Mouse (Mus musculus): ENCODE results near the gene Gm15217.

DNA sequence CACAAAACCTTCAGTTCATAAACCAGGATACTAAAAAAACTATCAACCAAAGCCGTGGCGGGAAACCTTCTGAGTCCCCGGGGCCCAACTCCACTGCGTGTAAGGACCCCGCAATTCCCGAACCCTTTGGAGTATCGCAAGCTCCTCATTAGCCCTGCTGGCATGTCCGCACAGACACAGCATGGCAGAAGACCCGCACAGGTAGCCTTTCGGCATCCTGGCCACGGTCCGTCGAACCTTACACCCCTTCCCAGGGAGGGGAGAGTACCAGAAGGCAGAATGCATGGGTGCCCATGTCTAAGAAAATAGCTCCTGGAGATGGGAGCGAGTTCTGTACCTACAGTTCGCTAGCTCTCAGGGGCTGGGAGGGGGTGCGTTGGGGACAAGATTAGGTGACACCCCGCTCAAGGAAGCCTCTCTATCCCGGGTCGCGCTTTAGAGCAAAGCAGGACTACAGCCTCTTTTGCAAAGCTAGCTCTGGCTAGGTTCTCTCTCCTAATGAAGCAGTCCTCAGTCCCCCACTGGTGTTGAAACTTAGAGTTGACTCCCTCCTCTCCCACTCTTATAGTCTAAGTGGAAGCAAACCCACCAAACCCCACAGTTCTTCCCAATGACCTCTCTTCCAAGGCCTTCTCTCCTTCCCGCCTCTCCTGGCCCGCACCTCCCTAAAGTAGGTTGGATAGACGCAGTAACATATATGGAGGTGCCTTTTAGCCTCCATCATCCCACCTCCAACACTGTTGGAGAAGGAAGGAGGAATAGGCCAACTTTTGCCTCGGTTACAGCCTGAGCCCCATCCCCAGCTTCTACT lies 10.4 kb downstream of the Gm15217 start:
- TF ChIP-seq HCFC1 (IDR thresholded peaks at IDR 0.05; ENCODE audit: borderline replicate concordance, insufficient read depth, low read length): no peak
- TF ChIP-seq ZNF384 (IDR thresholded peaks at IDR 0.05; ENCODE audit: low read depth, low read length): no peak
- no peak for TF ChIP-seq CHD2 (IDR thresholded peaks at IDR 0.05; ENCODE audit: low read depth, low read length)
- no peak for TF ChIP-seq ZC3H11A (IDR thresholded peaks at IDR 0.05; ENCODE audit: borderline replicate concordance, low read depth, low read length)
- no peak for TF ChIP-seq MAFK (IDR thresholded peaks at IDR 0.05; ENCODE audit: insufficient read depth, low read depth, low read length)
